Mouse (Mus musculus): ENCODE results near the gene Hist2h4.
A peak's percentile ranks its signal among the peaks of the same experiment; 100 is the strongest.
"Not testable (repeated sequence)": the region's sequence is repeated elsewhere in the genome, so short reads cannot be mapped to it uniquely, and the experiment has no call there.

Hist2h4 gene

GRCm38 (mm10) chr3:96247356-96248140, 15.6 kb downstream of the Hist2h4 start:
- DNase-seq (ENCODE audit: extremely low spot score, low spot score) = no peak

GRCm38 (mm10) chr3:96246427-96246856, 16.7 kb downstream of the Hist2h4 start, which contains the start of gene Hist2h3c1:
TSS of gene Hist2h3c1 (plus strand) at chr3:96246685.
- not testable (repeated sequence) for DNase-seq (ENCODE audit: extremely low spot score, low spot score)

GRCm38 (mm10) chr3:96246018-96246417, 17.1 kb downstream of the Hist2h4 start:
- not testable (repeated sequence) for DNase-seq (ENCODE audit: extremely low spot score, low spot score)

GRCm38 (mm10) chr3:96245003-96245886, 17.9 kb downstream of the Hist2h4 start, which contains the start of gene Hist2h2aa1:
TSS of gene Hist2h2aa1 (plus strand) at chr3:96245497.
- DNase-seq (ENCODE audit: extremely low spot score, low spot score) = peak; percentile 79

- DNase-seq (ENCODE audit: extremely low spot score, low spot score) = no peak
These were observed 19.1 kb downstream of the Hist2h4 start for GRCm38 (mm10) chr3:96243921-96244572.

- no peak for DNase-seq (ENCODE audit: extremely low spot score, low spot score)
These were observed 22.3 kb downstream of the Hist2h4 start for GRCm38 (mm10) chr3:96240799-96241197.

GRCm38 (mm10) chr3:96239949-96240798, 22.9 kb downstream of the Hist2h4 start, which contains the start of gene Hist2h2aa2:
TSS of gene Hist2h2aa2 (minus strand) at chr3:96240276.
- DNase-seq (ENCODE audit: extremely low spot score, low spot score) = not testable (repeated sequence)

- DNase-seq (ENCODE audit: extremely low spot score, low spot score) = not testable (repeated sequence)
These were observed 23.9 kb downstream of the Hist2h4 start, which contains the start of gene Hist2h3c2 for GRCm38 (mm10) chr3:96238954-96239793. TSS of gene Hist2h3c2 (minus strand) at chr3:96239127.

GRCm38 (mm10) chr3:96237904-96238511, 25.1 kb downstream of the Hist2h4 start:
- no peak for DNase-seq (ENCODE audit: extremely low spot score, low spot score)

GRCm38 (mm10) chr3:96237335-96237903, 25.7 kb downstream of the Hist2h4 start:
- peak; percentile 59 for DNase-seq (ENCODE audit: extremely low spot score, low spot score)

- no peak for DNase-seq (ENCODE audit: extremely low spot score, low spot score)
These were observed 26.2 kb downstream of the Hist2h4 start for GRCm38 (mm10) chr3:96236834-96237334.

GRCm38 (mm10) chr3:96235836-96236235, 27.3 kb downstream of the Hist2h4 start:
- no peak for DNase-seq (ENCODE audit: extremely low spot score, low spot score)

GRCm38 (mm10) chr3:96234914-96235313, 28.2 kb downstream of the Hist2h4 start:
- no peak for DNase-seq (ENCODE audit: extremely low spot score, low spot score)

GRCm38 (mm10) chr3:96231758-96232120, 31.4 kb downstream of the Hist2h4 start:
- DNase-seq (ENCODE audit: extremely low spot score, low spot score) = no peak

GRCm38 (mm10) chr3:96230910-96231757, 32.0 kb downstream of the Hist2h4 start:
- DNase-seq (ENCODE audit: extremely low spot score, low spot score) = no peak

GRCm38 (mm10) chr3:96230404-96230803, 32.7 kb downstream of the Hist2h4 start:
- no peak for DNase-seq (ENCODE audit: extremely low spot score, low spot score)

GRCm38 (mm10) chr3:96228828-96229227, 34.3 kb downstream of the Hist2h4 start:
- no peak for DNase-seq (ENCODE audit: extremely low spot score, low spot score)

Measured in neural tube, embryonic 10.5 days (tissue).